Mouse (Mus musculus) megakaryocyte, embryonic 14.5 days (primary cell): ENCODE results near the gene Glyat.

ENCODE experiments used
- FLI1 ChIP-seq: IDR thresholded peaks from 2 replicates; pipeline ENCODE4 v1.6.1; 2012; ENCODE audit warnings: low read length, inconsistent platforms, mixed read lengths
- GATA1 ChIP-seq: IDR thresholded peaks from 3 replicates; pipeline ENCODE4 v1.6.1; 2012; ENCODE audit warnings: mixed read lengths, low read length, inconsistent platforms, borderline replicate concordance

GRCm38 (mm10) chr19:12598674-12599073 is 34.4 kb upstream of the Glyat start:
- TF ChIP-seq FLI1 (no peak), GATA1 (no peak)
